Mouse (Mus musculus) MEL (cell line): ENCODE measurements around the gene Il4. TPM values are rescaled to one million over a fixed set of nuclear protein-coding genes. Genes with fewer than 3 reads are reported as not detected.

ENCODE experiments used
- DNase-seq: peaks from one replicate; pipeline ENCODE4 v3.0.0; 2011; ENCODE audit warnings: low read depth, low spot score
- H3K27ac ChIP-seq: 2 replicates; pipeline ENCODE4 v1.5.1; 2012; ENCODE audit warnings: low read depth, mild to moderate bottlenecking, control low read depth, low read length, moderate library complexity; ENCODE audit not compliant: control insufficient read depth
- H3K27me3 ChIP-seq, 2 experiments: fragments of 150-350 bp in 1 of 2; sonication (generic) in 1 of 2; 2 replicates each; pipeline ENCODE4 v1.6.1; 2012; ENCODE audit warnings: low read length in 2 of 2, mild to moderate bottlenecking in 2 of 2, improper control_type of control experiment in 1 of 2, moderate library complexity in 1 of 2; ENCODE audit not compliant: insufficient read depth in 2 of 2, control insufficient read depth in 1 of 2
- H3K36me3 ChIP-seq, 2 experiments: 2 replicates each; pipeline ENCODE4 v1.6.1; 2012 to 2014; ENCODE audit warnings: low read length in 2 of 2, improper control_type of control experiment in 1 of 2, inconsistent platforms in 1 of 2, mild to moderate bottlenecking in 1 of 2; ENCODE audit not compliant: insufficient read depth in 2 of 2, control insufficient read depth in 1 of 2
- H3K4me1 ChIP-seq, 2 experiments: fragments of 150-350 bp in 1 of 2; sonication (generic) in 1 of 2; 2 replicates each; pipeline ENCODE4 v1.6.1; 2012; ENCODE audit warnings: low read length in 2 of 2, improper control_type of control experiment in 1 of 2, mild to moderate bottlenecking in 1 of 2; ENCODE audit not compliant: insufficient read depth in 2 of 2, control insufficient read depth in 1 of 2
- H3K4me3 ChIP-seq, 2 experiments: fragments of 150-350 bp in 1 of 2; sonication (generic) in 1 of 2; 2 replicates each; pipeline ENCODE4 v1.5.1; 2012; ENCODE audit warnings: low read depth in 2 of 2, low read length in 2 of 2, mild to moderate bottlenecking in 2 of 2, moderate library complexity in 2 of 2, control low read depth in 1 of 2, improper control_type of control experiment in 1 of 2; ENCODE audit not compliant: control insufficient read depth in 1 of 2, insufficient read depth in 1 of 2
- H3K79me2 ChIP-seq: 2 replicates; pipeline ENCODE4 v1.6.1; 2012; ENCODE audit warnings: mild to moderate bottlenecking, low read length, moderate library complexity; ENCODE audit not compliant: control insufficient read depth, poor library complexity, insufficient read depth
- H3K9ac ChIP-seq: 2 replicates; pipeline ENCODE4 v1.6.1; 2012; ENCODE audit warnings: low read depth, mild to moderate bottlenecking, control low read depth, low read length, moderate library complexity; ENCODE audit not compliant: control insufficient read depth, poor library complexity, severe bottlenecking
- H3K9me3 ChIP-seq: fragments of 150-350 bp; sonication (generic); replicated peaks from 2 replicates; pipeline ENCODE4 v1.6.1; 2012; ENCODE audit warnings: mild to moderate bottlenecking, low read length, improper control_type of control experiment, moderate library complexity; ENCODE audit not compliant: insufficient read depth
- BHLHE40 ChIP-seq: IDR thresholded peaks from 2 replicates; pipeline ENCODE4 v1.6.1; 2012; ENCODE audit warnings: low read depth, mild to moderate bottlenecking, inconsistent platforms, low read length, improper control_type of control experiment, borderline replicate concordance
- E2F4 ChIP-seq: IDR thresholded peaks from 2 replicates; pipeline ENCODE4 v1.6.1; 2011; ENCODE audit warnings: low read depth, low read length, improper control_type of control experiment, borderline replicate concordance
- ELF1 ChIP-seq: IDR thresholded peaks from 2 replicates; pipeline ENCODE4 v1.6.1; 2014; ENCODE audit warnings: low read depth, mild to moderate bottlenecking, inconsistent platforms, low read length, improper control_type of control experiment, moderate library complexity
- EP300 ChIP-seq, 2 experiments: IDR thresholded peaks; 2 replicates each; pipeline ENCODE4 v1.6.1; 2011; ENCODE audit warnings: improper control_type of control experiment in 2 of 2, low read length in 2 of 2, low read depth in 1 of 2, mild to moderate bottlenecking in 1 of 2
- ETS1 ChIP-seq: IDR thresholded peaks from 2 replicates; pipeline ENCODE4 v1.6.1; 2012; ENCODE audit warnings: low read depth, mild to moderate bottlenecking, inconsistent platforms, low read length, improper control_type of control experiment, moderate library complexity
- GATA1 ChIP-seq: IDR thresholded peaks from 2 replicates; pipeline ENCODE4 v1.6.1; 2011; ENCODE audit warnings: low read depth, low read length, improper control_type of control experiment
- HCFC1 ChIP-seq: IDR thresholded peaks from 2 replicates; pipeline ENCODE4 v1.6.1; 2012; ENCODE audit warnings: low read depth, mild to moderate bottlenecking, inconsistent platforms, low read length, improper control_type of control experiment, moderate library complexity
- JUND ChIP-seq: IDR thresholded peaks from 2 replicates; pipeline ENCODE4 v1.6.1; 2011; ENCODE audit warnings: low read depth, mild to moderate bottlenecking, improper control_type of control experiment, low read length
- MAFK ChIP-seq: IDR thresholded peaks from 2 replicates; pipeline ENCODE4 v1.6.1; 2011; ENCODE audit warnings: low read depth, mild to moderate bottlenecking, low read length, improper control_type of control experiment, borderline replicate concordance
- MAX ChIP-seq: IDR thresholded peaks from 2 replicates; pipeline ENCODE4 v1.6.1; 2011; ENCODE audit warnings: low read length, improper control_type of control experiment
- MXI1 ChIP-seq: IDR thresholded peaks from 2 replicates; pipeline ENCODE4 v1.6.1; 2011; ENCODE audit warnings: mild to moderate bottlenecking, low read depth, low read length, improper control_type of control experiment
- MYB ChIP-seq: IDR thresholded peaks from 2 replicates; pipeline ENCODE4 v1.6.1; 2011; ENCODE audit warnings: mild to moderate bottlenecking, low read depth, low read length, improper control_type of control experiment
- MYC ChIP-seq: IDR thresholded peaks from 2 replicates; pipeline ENCODE4 v1.6.1; 2011; ENCODE audit warnings: low read depth, mild to moderate bottlenecking, low read length, improper control_type of control experiment, moderate library complexity
- NRF1 ChIP-seq: IDR thresholded peaks from 2 replicates; pipeline ENCODE4 v1.6.1; 2014; ENCODE audit warnings: low read depth, mild to moderate bottlenecking, inconsistent platforms, low read length, improper control_type of control experiment, moderate library complexity; ENCODE audit not compliant: poor library complexity, insufficient read depth, severe bottlenecking
- POLR2AphosphoS2 ChIP-seq: IDR thresholded peaks from 2 replicates; pipeline ENCODE4 v1.6.1; 2011; ENCODE audit warnings: low read length, improper control_type of control experiment
- RCOR1 ChIP-seq: IDR thresholded peaks from 2 replicates; pipeline ENCODE4 v1.6.1; 2012; ENCODE audit warnings: low read depth, mild to moderate bottlenecking, inconsistent platforms, low read length, improper control_type of control experiment
- SIN3A ChIP-seq: IDR thresholded peaks from 2 replicates; pipeline ENCODE4 v1.6.1; 2012; ENCODE audit warnings: low read length, improper control_type of control experiment, inconsistent platforms
- SMC3 ChIP-seq: IDR thresholded peaks from 2 replicates; pipeline ENCODE4 v1.6.1; 2011; ENCODE audit warnings: low read depth, low read length, improper control_type of control experiment
- TAL1 ChIP-seq: IDR thresholded peaks from 2 replicates; pipeline ENCODE4 v1.6.1; 2012; ENCODE audit warnings: mild to moderate bottlenecking, inconsistent platforms, low read length, moderate library complexity, mixed read lengths
- TBP ChIP-seq: IDR thresholded peaks from 2 replicates; pipeline ENCODE4 v1.8.0; 2011; ENCODE audit warnings: low read depth, low read length, improper control_type of control experiment
- TCF12 ChIP-seq: IDR thresholded peaks from 2 replicates; pipeline ENCODE4 v1.6.1; 2014; ENCODE audit warnings: low read depth, mild to moderate bottlenecking, inconsistent platforms, low read length, improper control_type of control experiment, moderate library complexity
- ZC3H11A ChIP-seq: IDR thresholded peaks from 2 replicates; pipeline ENCODE4 v1.6.1; 2012; ENCODE audit warnings: low read depth, mild to moderate bottlenecking, inconsistent platforms, low read length, improper control_type of control experiment
- ZKSCAN1 ChIP-seq: IDR thresholded peaks from 2 replicates; pipeline ENCODE4 v1.6.1; 2012; ENCODE audit warnings: low read depth, mild to moderate bottlenecking, inconsistent platforms, low read length, improper control_type of control experiment, moderate library complexity
- ZNF384 ChIP-seq: IDR thresholded peaks from 2 replicates; pipeline ENCODE4 v1.6.1; 2012; ENCODE audit warnings: low read depth, mild to moderate bottlenecking, inconsistent platforms, low read length, improper control_type of control experiment
- polyA plus RNA-seq, 2 experiments: library from polyadenylated mRNA; stranded (reverse) in 1 of 2; unstranded in 1 of 2; fragments of >175 nt in 1 of 2; fragments of >200 nt in 1 of 2; gene quantifications; 2 replicates each; pipeline versions ENCODE4 v1.2.1 to v1.2.4; 2012; ENCODE audit warnings: low replicate concordance in 2 of 2, low read depth in 1 of 2; ENCODE audit not compliant: insufficient read length in 2 of 2, insufficient read depth in 1 of 2, missing spikeins in 1 of 2
- total RNA-seq: library from RNA; depleted of rRNA; stranded (reverse); fragments of 300-350 nt; gene quantifications from 2 replicates; pipeline ENCODE4 v1.2.3, GENCODE M21; 2012

Il4 gene
- total and polyA plus RNA-seq, 3 experiments = 4.3 to 10.4 TPM; not detected in 1

DNA sequence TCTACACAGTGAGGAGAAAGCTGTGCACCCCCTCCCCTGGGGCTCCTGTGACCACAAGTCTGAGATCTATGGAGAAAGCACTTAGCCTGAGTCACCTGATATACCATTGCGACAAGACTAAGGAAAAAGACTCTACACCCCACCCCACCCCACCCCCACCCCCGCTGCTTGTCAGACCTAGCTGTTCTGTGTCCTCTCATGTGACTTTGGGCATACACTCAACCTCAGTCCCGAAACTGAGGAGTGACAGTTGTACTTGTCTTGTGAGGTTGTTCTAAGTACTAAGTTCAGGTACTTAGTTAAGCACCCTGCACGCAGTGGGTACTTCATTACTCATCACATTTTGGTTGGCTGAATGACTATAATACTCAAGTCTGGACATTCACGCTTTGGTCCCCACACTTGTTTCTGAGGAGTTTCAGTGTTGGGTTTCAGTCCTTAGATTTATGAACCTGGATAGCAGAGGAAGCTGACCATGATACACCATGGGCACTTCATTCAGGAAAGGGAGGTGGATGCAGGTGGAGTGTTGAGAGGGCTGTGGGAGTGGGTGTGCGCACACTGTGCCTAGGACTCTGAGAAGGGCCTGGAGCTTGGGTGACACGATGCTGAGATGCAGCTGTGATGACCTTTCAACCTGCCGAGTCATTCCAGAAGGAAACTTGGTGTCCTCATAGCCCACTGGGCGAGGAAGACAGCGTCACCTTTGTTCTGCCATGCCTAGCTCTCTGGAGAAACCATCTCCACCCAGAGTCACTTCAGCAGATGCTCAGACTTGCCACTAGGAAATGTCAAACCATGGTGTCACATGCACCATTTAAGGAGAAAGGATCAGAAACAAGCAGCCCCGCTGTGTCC, 3.3 kb upstream of the Il4 start:
- Histone ChIP-seq H3K4me1 (peaks cover 70 to 81% of the 10 kb centered on the region in 2 experiments), H3K27ac (peak overlapping the region; percentile 23), H3K79me2 (peaks cover 2% of the 10 kb centered on the region; the same call in 1 of the 2 replicates), H3K36me3 (peaks cover 0 to 73% of the 10 kb centered on the region in 2 experiments; a peak in 2 of 4 replicates), H3K9me3 (no peaks in the 10 kb centered on the region), H3K4me3 (no peak overlapping the region), H3K9ac (no peak overlapping the region), H3K27me3 (no peaks in the 10 kb centered on the region)
- TF ChIP-seq ZKSCAN1 (0 out of 2 replicates have a peak, but pooled peaks have one; percentile 61), ZC3H11A (no peak), NRF1 (no peak), TAL1 (no peak), JUND (no peak), MXI1 (no peak), BHLHE40 (no peak), MYB (no peak), SMC3 (no peak)
- no peak for DNase-seq

DNA sequence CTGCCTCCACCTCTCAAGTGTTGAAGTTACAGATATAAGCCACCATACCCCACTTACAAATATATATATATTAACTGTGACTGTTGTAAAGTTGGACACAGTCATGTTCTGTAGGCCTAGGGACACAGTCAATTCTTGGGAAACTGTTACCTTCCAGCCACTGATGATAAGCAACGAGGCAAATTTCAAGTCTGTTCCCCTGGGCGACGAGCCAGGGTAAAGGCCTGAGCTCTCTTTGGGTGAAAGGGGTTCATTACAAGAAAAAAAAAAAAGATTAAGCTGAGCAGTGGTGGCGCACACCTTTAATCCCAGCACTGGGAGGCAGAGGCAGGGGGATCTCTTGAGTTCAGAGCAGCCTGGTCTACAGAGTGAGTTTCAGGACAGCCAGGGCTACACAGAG, 1.6 kb upstream of the Il4 start:
- TF ChIP-seq RCOR1 = peak; percentile 53; the same call in 1 of the 2 replicates
- TF ChIP-seq MXI1 = peak; percentile 48; the same call in 1 of the 2 replicates
- TF ChIP-seq ETS1 = peak; percentile 54; the same call in 1 of the 2 replicates
- peak; percentile 19 to 63; a peak in 3 of 4 replicates for TF ChIP-seq EP300 (IDR thresholded peaks at IDR 0.05; ENCODE audit: low read depth in 1 of 2, low read length in 2 of 2)
- TF ChIP-seq TBP = peak; percentile 62; the same call in 1 of the 2 replicates
- no peak for TF ChIP-seq ELF1
- TF ChIP-seq SIN3A = 0 out of 2 replicates have a peak, but pooled peaks have one; percentile 46
- no peak for TF ChIP-seq MAX
- TF ChIP-seq E2F4 = no peak
- peak; percentile 94 for TF ChIP-seq ZNF384
- TF ChIP-seq ZKSCAN1 = no peak
- TF ChIP-seq MAFK = no peak
- 0 out of 2 replicates have a peak, but pooled peaks have one; percentile 6 for TF ChIP-seq MYB
- TF ChIP-seq GATA1 = peak; percentile 55; the same call in 1 of the 2 replicates
- TF ChIP-seq POLR2AphosphoS2 = no peak
- 0 out of 2 replicates have a peak, but pooled peaks have one; percentile 29 for TF ChIP-seq MYC
- TF ChIP-seq TCF12 = peak; percentile 42; the same call in 1 of the 2 replicates
- TF ChIP-seq HCFC1 = 0 out of 2 replicates have a peak, but pooled peaks have one; percentile 30
- no peak for TF ChIP-seq TAL1
- Histone ChIP-seq H3K4me3 (no peak overlapping the region; a peak in 1 of 4 replicates), H3K27ac (peak overlapping the region; percentile 77), H3K27me3 (no peaks in the 10 kb centered on the region), H3K9me3 (no peaks in the 10 kb centered on the region), H3K4me1 (peaks cover 54 to 71% of the 10 kb centered on the region in 2 experiments), H3K79me2 (peaks cover 18% of the 10 kb centered on the region), H3K36me3 (peaks cover 0 to 61% of the 10 kb centered on the region in 2 experiments; a peak in 2 of 4 replicates), H3K9ac (no peak overlapping the region)
- DNase-seq = peak; percentile 88
